Mouse (Mus musculus) brain, embryonic 14.5 days (tissue): ENCODE data around the gene Fcgr4.

Source experiments
- CTCF ChIP-seq: fragments of 200-500 bp; IDR thresholded peaks from 2 replicates; pipeline ENCODE4 v1.5.1; 2012; ENCODE audit warnings: inconsistent platforms, mild to moderate bottlenecking, moderate library complexity, borderline replicate concordance; ENCODE audit not compliant: insufficient read depth, insufficient read length; ENCODE audit errors: extremely low read depth
- POLR2A ChIP-seq: fragments of 200-500 bp; IDR thresholded peaks from 2 replicates; pipeline ENCODE4 v1.6.1; 2012; ENCODE audit warnings: mild to moderate bottlenecking, inconsistent platforms, borderline replicate concordance; ENCODE audit not compliant: poor library complexity, insufficient read depth, insufficient read length, severe bottlenecking; ENCODE audit errors: extremely low read depth

GRCm38 (mm10) chr1:171046501-171046900 lies 27.8 kb downstream of the Fcgr4 start:
- no peak for TF ChIP-seq CTCF
- TF ChIP-seq POLR2A = no peak
